Mouse (Mus musculus): ENCODE data around the gene Capn3. TPM values are rescaled to one million over a fixed set of nuclear protein-coding genes. Genes with fewer than 3 reads are reported as not detected.
A peak's percentile ranks its signal among the peaks of the same experiment; 100 is the strongest.

The Capn3 gene
- polyA plus RNA-seq, 1 experiment from 2014 or later: 6.7 TPM

GRCm38 (mm10) chr2:120496511-120496910, 40.7 kb downstream of the Capn3 start:
- H3K4me1 ChIP-seq (ENCODE audit: control insufficient read depth, insufficient read depth, low read length): no peaks in the 10 kb centered on the region
- no peak overlapping the region for H3K9ac ChIP-seq (ENCODE audit: low read depth, low read length)
- ATAC-seq (ENCODE audit: low read depth) (no peak), DNase-seq (ENCODE audit: low spot score) (no peak)
- no peaks in the 10 kb centered on the region for H3K27me3 ChIP-seq (replicated peaks; ENCODE audit: control insufficient read depth, insufficient read depth, low read length)
- no peak overlapping the region for H3K4me2 ChIP-seq (ENCODE audit: low read depth, low read length)
- H3K36me3 ChIP-seq (ENCODE audit: control insufficient read depth, insufficient read depth, low read length): no peaks in the 10 kb centered on the region
- H3K4me3 ChIP-seq (ENCODE audit: low read depth, low read length): no peak overlapping the region
- no peak overlapping the region for H3K27ac ChIP-seq (replicated peaks; ENCODE audit: low read depth, low read length)
- no peaks in the 10 kb centered on the region for H3K9me3 ChIP-seq (ENCODE audit: control insufficient read depth, low read length)
- WGBS: 65% methylated on average over 3 of the region's 3 CpGs

GRCm38 (mm10) chr2:120499971-120500471, 44.2 kb downstream of the Capn3 start:
- WGBS: 61% methylated on average over 6 of the region's 6 CpGs
- H3K9ac ChIP-seq (ENCODE audit: low read depth, low read length): no peak overlapping the region
- no peaks in the 10 kb centered on the region for H3K4me1 ChIP-seq (ENCODE audit: control insufficient read depth, insufficient read depth, low read length)

GRCm38 (mm10) chr2:120501136-120501918, 45.5 kb downstream of the Capn3 start:
- no peak overlapping the region for H3K27ac ChIP-seq (replicated peaks; ENCODE audit: low read depth, low read length)
- H3K27me3 ChIP-seq (replicated peaks; ENCODE audit: control insufficient read depth, insufficient read depth, low read length): no peaks in the 10 kb centered on the region
- no peaks in the 10 kb centered on the region for H3K4me1 ChIP-seq (ENCODE audit: control insufficient read depth, insufficient read depth, low read length)
- 41% methylated on average over 17 of the region's 17 CpGs for WGBS
- H3K4me3 ChIP-seq (ENCODE audit: low read depth, low read length): no peak overlapping the region
- peaks cover 15% of the 10 kb centered on the region for H3K36me3 ChIP-seq (ENCODE audit: control insufficient read depth, insufficient read depth, low read length)
- DNase-seq (ENCODE audit: low spot score) (no peak), ATAC-seq (ENCODE audit: low read depth) (no peak)
- H3K4me2 ChIP-seq (ENCODE audit: low read depth, low read length): no peak overlapping the region
- no peaks in the 10 kb centered on the region for H3K9me3 ChIP-seq (ENCODE audit: control insufficient read depth, low read length)
- no peak overlapping the region for H3K9ac ChIP-seq (ENCODE audit: low read depth, low read length)

More at GRCm38 (mm10) chr2:120499971-120500471, 44.2 kb downstream of the Capn3 start:
- ATAC-seq (ENCODE audit: low read depth) (no peak), DNase-seq (ENCODE audit: low spot score) (peak; percentile 34)
- H3K4me3 ChIP-seq (ENCODE audit: low read depth, low read length): no peak overlapping the region
- H3K36me3 ChIP-seq (ENCODE audit: control insufficient read depth, insufficient read depth, low read length): peaks cover 2% of the 10 kb centered on the region
- H3K9me3 ChIP-seq (ENCODE audit: control insufficient read depth, low read length): no peaks in the 10 kb centered on the region
- peak overlapping the region; percentile 19; the same call in 1 of the 2 replicates for H3K27ac ChIP-seq (replicated peaks; ENCODE audit: low read depth, low read length)
- H3K4me2 ChIP-seq (ENCODE audit: low read depth, low read length): no peak overlapping the region
- H3K27me3 ChIP-seq (replicated peaks; ENCODE audit: control insufficient read depth, insufficient read depth, low read length): no peaks in the 10 kb centered on the region

- no peak overlapping the region for H3K4me3 ChIP-seq (ENCODE audit: low read depth, low read length)
- no peak for ATAC-seq (ENCODE audit: low read depth)
- no peak overlapping the region for H3K4me2 ChIP-seq (ENCODE audit: low read depth, low read length)
- H3K27me3 ChIP-seq (replicated peaks; ENCODE audit: control insufficient read depth, insufficient read depth, low read length): no peaks in the 10 kb centered on the region
- 69% methylated on average over 13 of the region's 13 CpGs for WGBS
- H3K4me1 ChIP-seq (ENCODE audit: control insufficient read depth, insufficient read depth, low read length): no peaks in the 10 kb centered on the region
- no peak overlapping the region for H3K9ac ChIP-seq (ENCODE audit: low read depth, low read length)
- no peak for DNase-seq (ENCODE audit: low spot score)
- peaks cover 18% of the 10 kb centered on the region for H3K36me3 ChIP-seq (ENCODE audit: control insufficient read depth, insufficient read depth, low read length)
- no peak overlapping the region for H3K27ac ChIP-seq (replicated peaks; ENCODE audit: low read depth, low read length)
- H3K9me3 ChIP-seq (ENCODE audit: control insufficient read depth, low read length): no peaks in the 10 kb centered on the region
Measured at GRCm38 (mm10) chr2:120501931-120502604, 46.2 kb downstream of the Capn3 start.

- DNase-seq (ENCODE audit: low spot score) (no peak), ATAC-seq (ENCODE audit: low read depth) (no peak)
- Histone ChIP-seq H3K27me3 (replicated peaks; ENCODE audit: control insufficient read depth, insufficient read depth, low read length) (no peaks in the 10 kb centered on the region), H3K27ac (replicated peaks; ENCODE audit: low read depth, low read length) (no peak overlapping the region), H3K36me3 (ENCODE audit: control insufficient read depth, insufficient read depth, low read length) (peaks cover 18% of the 10 kb centered on the region), H3K4me1 (ENCODE audit: control insufficient read depth, insufficient read depth, low read length) (no peaks in the 10 kb centered on the region), H3K9me3 (ENCODE audit: control insufficient read depth, low read length) (no peaks in the 10 kb centered on the region), H3K4me3 (ENCODE audit: low read depth, low read length) (no peak overlapping the region), H3K4me2 (ENCODE audit: low read depth, low read length) (no peak overlapping the region), H3K9ac (ENCODE audit: low read depth, low read length) (no peak overlapping the region)
- WGBS: 72% methylated on average over 3 of the region's 3 CpGs
Measured at GRCm38 (mm10) chr2:120502605-120502990, 46.8 kb downstream of the Capn3 start.

- no peak overlapping the region for H3K4me2 ChIP-seq (ENCODE audit: low read depth, low read length)
- no peak overlapping the region for H3K4me3 ChIP-seq (ENCODE audit: low read depth, low read length)
- no peak for ATAC-seq (ENCODE audit: low read depth)
- peaks cover 21% of the 10 kb centered on the region for H3K36me3 ChIP-seq (ENCODE audit: control insufficient read depth, insufficient read depth, low read length)
- DNase-seq (ENCODE audit: low spot score): no peak
- H3K27me3 ChIP-seq (replicated peaks; ENCODE audit: control insufficient read depth, insufficient read depth, low read length): no peaks in the 10 kb centered on the region
- H3K27ac ChIP-seq (replicated peaks; ENCODE audit: low read depth, low read length): no peak overlapping the region
- H3K9ac ChIP-seq (ENCODE audit: low read depth, low read length): no peak overlapping the region
- H3K9me3 ChIP-seq (ENCODE audit: control insufficient read depth, low read length): no peaks in the 10 kb centered on the region
- WGBS: 88% methylated on average over 6 of the region's 6 CpGs
- no peaks in the 10 kb centered on the region for H3K4me1 ChIP-seq (ENCODE audit: control insufficient read depth, insufficient read depth, low read length)
Measured at GRCm38 (mm10) chr2:120503094-120503493, 47.3 kb downstream of the Capn3 start.

GRCm38 (mm10) chr2:120503992-120504391, 48.2 kb downstream of the Capn3 start:
- DNase-seq (ENCODE audit: low spot score) (no peak), ATAC-seq (ENCODE audit: low read depth) (no peak)
- H3K4me2 ChIP-seq (ENCODE audit: low read depth, low read length): no peak overlapping the region
- no peaks in the 10 kb centered on the region for H3K27me3 ChIP-seq (replicated peaks; ENCODE audit: control insufficient read depth, insufficient read depth, low read length)
- 81% methylated on average over 5 of the region's 5 CpGs for WGBS
- no peak overlapping the region for H3K4me3 ChIP-seq (ENCODE audit: low read depth, low read length)
- peaks cover 28% of the 10 kb centered on the region for H3K36me3 ChIP-seq (ENCODE audit: control insufficient read depth, insufficient read depth, low read length)
- no peak overlapping the region for H3K27ac ChIP-seq (replicated peaks; ENCODE audit: low read depth, low read length)
- no peak overlapping the region for H3K9ac ChIP-seq (ENCODE audit: low read depth, low read length)
- H3K9me3 ChIP-seq (ENCODE audit: control insufficient read depth, low read length): no peaks in the 10 kb centered on the region
- H3K4me1 ChIP-seq (ENCODE audit: control insufficient read depth, insufficient read depth, low read length): no peaks in the 10 kb centered on the region

- Histone ChIP-seq H3K27ac (replicated peaks; ENCODE audit: low read depth, low read length) (no peak overlapping the region), H3K4me2 (ENCODE audit: low read depth, low read length) (no peak overlapping the region), H3K4me1 (ENCODE audit: control insufficient read depth, insufficient read depth, low read length) (no peaks in the 10 kb centered on the region), H3K36me3 (ENCODE audit: control insufficient read depth, insufficient read depth, low read length) (peaks cover 95% of the 10 kb centered on the region), H3K27me3 (replicated peaks; ENCODE audit: control insufficient read depth, insufficient read depth, low read length) (no peaks in the 10 kb centered on the region), H3K9me3 (ENCODE audit: control insufficient read depth, low read length) (no peaks in the 10 kb centered on the region), H3K9ac (ENCODE audit: low read depth, low read length) (no peak overlapping the region), H3K4me3 (ENCODE audit: low read depth, low read length) (no peak overlapping the region)
- DNase-seq (ENCODE audit: low spot score) (no peak), ATAC-seq (ENCODE audit: low read depth) (no peak)
- 91% methylated on average over 4 of the region's 4 CpGs for WGBS
Measured at GRCm38 (mm10) chr2:120514181-120514580, 58.4 kb downstream of the Capn3 start.

Data from embryonic facial prominence, embryonic 14.5 days (tissue).